Mouse (Mus musculus): Measurements from ENCODE around the gene Odr4. TPM values are rescaled to one million over a fixed set of nuclear protein-coding genes. Genes with fewer than 3 reads are reported as not detected.

Odr4 gene
- polyA plus RNA-seq (2012; rRNA removed) = 28.4 and 29.6 TPM in 2 replicates

DNA sequence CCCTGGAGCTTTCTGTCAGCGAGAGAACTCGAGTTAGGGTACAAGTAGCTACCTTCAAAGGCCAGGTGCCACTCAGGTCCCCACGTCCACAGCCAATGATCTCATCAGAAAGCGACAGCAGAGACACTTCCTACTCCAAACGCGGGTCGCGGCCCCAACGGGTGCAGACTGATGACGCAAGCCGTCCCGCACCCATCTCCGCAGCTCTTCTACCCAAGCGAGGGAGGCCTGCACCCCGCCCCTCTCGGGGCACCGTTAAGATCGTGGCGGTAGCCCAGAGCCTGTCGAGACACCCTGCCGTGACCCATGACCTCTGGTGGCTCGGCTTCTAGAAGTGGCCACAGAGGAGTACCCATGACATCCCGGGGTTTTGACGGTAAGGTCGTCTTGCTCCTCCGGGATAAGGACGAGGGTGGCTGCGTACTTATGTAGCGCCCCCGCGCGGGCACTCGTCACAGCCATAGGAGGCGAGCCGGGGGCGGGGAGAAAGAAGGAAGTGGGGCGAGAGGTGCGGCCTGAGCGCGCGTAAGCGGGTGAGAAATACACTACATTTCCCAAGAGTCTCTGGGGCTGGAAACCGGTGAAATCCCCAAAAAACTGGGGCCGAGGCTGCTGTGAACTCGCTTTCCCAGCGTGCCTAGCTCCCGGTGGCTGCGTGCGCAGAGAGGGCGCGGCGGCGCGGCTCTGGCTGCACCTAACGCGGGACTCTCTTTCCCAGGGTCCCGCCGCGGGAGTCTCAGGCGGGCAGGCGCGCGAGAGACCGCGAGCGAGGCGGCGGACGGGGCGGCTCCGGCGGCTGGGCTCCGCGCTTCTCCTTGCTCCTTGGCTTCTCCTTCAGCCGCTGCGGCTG is at the start of gene Odr4, which contains the start of gene Tpr:
Gene Odr4, minus strand, starts transcription at position 443 of the 850 bp plus-strand sequence.
Gene Tpr, plus strand, starts transcription at position 201 of the 850 bp plus-strand sequence.

DNA sequence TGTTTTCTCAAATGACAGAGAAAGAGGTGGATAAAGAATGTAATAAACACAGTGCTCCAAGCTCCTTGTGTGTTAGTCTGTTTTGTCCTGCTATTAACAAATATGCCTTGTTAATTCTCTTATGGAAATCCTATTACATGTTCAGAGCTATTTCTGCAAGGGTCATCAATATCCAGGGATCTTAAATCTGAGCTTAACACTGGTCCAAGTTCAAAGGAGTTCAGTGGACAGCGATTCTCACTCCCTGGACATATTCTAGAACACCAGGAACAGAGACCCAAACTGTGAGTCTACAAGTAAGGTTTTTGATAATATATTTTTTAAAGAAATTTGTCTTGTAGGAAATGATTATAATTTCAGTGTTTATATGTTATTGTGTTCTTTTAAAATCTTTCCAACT is 73.7 kb downstream of the Odr4 start, which contains the start of gene Pdc:
Gene Pdc, plus strand, starts transcription at position 213 of the 400 bp plus-strand sequence.

Other genes starting within 250 kb of the Odr4 start
- gene Pdc, start 73.7 kb downstream of the Odr4 start, polyA plus RNA-seq (2012; rRNA removed) = not detected in 2 replicates
- 90.9 and 91.5 TPM in 2 replicates for gene Tpr, start 242 bp downstream of the Odr4 start, polyA plus RNA-seq (2012; rRNA removed)
- gene Prg4, start 73.1 kb upstream of the Odr4 start, polyA plus RNA-seq (2012; rRNA removed) = 0.39 and 0.74 TPM in 2 replicates

Data from central nervous system, embryonic 18 days (tissue).